Mouse (Mus musculus) liver, adult (tissue): ENCODE data around the gene Ngrn.

Experiments
- GATA4 ChIP-seq: IDR thresholded peaks from 2 replicates; pipeline ENCODE4 v1.6.1; 2014; ENCODE audit warnings: mild to moderate bottlenecking, low read length; ENCODE audit not compliant: insufficient replicate concordance

Gene Ngrn

GRCm38 (mm10) chr7:80246148-80246721 lies 14.8 kb upstream of the Ngrn start, which contains the start of gene Ttll13:
Ttll13 (plus strand) TSS chr7:80246376.
- TF ChIP-seq GATA4 = peak; percentile 32; the same call in 1 of the 2 replicates

GRCm38 (mm10) chr7:80246859-80247258 lies 14.2 kb upstream of the Ngrn start:
- peak; percentile 36; the same call in 1 of the 2 replicates for TF ChIP-seq GATA4

- no peak for TF ChIP-seq GATA4
Measured at GRCm38 (mm10) chr7:80252437-80252836, 8.6 kb upstream of the Ngrn start.

DNA sequence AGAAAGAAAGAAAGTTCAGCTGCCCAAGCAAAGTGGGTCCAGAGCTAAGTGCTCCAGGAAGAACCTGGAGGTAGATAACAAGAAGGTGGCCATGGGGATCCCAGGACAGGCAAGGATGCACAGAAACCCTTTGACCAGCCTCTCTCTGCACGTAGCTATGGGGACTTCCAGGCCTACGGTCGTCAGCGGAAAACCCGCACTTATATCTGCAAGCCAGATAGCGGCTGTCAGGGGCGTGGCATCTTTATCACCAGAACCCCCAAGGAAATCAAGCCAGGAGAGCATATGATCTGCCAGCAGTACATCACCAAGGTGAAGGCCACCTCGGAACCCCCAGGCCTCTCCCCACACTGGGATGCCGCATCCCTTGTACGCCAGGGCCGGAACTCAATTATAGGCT lies 8.1 kb upstream of the Ngrn start:
- no peak for TF ChIP-seq GATA4

GRCm38 (mm10) chr7:80255981-80256380 lies 5.0 kb upstream of the Ngrn start:
- TF ChIP-seq GATA4 = no peak

GRCm38 (mm10) chr7:80257706-80258105 lies 3.3 kb upstream of the Ngrn start:
- no peak for TF ChIP-seq GATA4

DNA sequence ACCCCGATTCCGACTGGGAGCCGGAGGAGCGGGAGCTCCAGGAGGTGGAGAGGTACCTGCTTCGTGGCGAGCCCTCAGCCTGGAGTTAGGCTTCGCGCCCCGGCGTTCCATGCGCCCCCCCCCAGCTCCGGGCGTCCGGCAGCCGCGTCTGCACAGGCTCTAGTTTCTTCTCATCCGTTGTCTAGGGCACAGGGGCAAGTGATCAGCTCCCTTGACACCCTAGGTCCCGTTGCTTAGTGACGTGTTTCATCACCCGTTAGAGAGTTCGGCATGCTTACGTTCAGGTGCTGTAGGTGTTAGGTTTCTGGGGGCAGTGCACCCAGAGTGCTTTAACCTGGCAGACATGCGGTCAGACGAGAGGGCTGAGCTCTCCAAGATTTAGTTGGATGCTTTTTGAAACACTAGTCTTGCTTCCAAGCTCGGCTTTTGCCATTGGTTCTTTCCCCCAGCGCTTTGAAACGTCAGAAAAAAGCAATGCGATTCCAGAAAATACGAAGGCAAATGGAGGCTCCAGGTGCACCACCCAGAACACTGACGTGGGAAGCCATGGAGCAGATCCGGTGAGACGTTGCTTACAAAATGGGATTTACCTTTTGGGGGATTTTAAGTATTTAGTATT lies 466 bp downstream of the Ngrn start:
- TF ChIP-seq GATA4 = no peak

- TF ChIP-seq GATA4 = no peak
Measured at GRCm38 (mm10) chr7:80264606-80265005, 3.6 kb downstream of the Ngrn start.

DNA sequence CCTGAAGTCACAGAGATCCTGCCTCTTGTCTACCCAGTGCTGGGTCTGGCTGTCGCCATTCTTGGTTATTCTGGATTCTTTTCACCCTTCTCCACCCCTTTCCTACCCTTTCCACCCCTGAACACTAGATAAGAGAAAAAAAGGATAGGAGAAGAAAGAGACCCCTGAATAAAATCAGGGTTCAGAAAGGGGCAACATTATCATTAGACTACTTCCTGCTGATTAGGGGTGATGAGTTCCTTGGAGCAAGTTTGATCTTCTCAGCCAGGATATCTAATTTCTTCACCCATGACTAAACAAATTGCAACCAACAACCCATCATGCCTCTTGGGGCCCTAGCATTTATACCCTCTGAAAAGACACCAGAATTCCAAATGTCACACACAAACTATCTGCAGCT lies 6.7 kb downstream of the Ngrn start:
- no peak for TF ChIP-seq GATA4

DNA sequence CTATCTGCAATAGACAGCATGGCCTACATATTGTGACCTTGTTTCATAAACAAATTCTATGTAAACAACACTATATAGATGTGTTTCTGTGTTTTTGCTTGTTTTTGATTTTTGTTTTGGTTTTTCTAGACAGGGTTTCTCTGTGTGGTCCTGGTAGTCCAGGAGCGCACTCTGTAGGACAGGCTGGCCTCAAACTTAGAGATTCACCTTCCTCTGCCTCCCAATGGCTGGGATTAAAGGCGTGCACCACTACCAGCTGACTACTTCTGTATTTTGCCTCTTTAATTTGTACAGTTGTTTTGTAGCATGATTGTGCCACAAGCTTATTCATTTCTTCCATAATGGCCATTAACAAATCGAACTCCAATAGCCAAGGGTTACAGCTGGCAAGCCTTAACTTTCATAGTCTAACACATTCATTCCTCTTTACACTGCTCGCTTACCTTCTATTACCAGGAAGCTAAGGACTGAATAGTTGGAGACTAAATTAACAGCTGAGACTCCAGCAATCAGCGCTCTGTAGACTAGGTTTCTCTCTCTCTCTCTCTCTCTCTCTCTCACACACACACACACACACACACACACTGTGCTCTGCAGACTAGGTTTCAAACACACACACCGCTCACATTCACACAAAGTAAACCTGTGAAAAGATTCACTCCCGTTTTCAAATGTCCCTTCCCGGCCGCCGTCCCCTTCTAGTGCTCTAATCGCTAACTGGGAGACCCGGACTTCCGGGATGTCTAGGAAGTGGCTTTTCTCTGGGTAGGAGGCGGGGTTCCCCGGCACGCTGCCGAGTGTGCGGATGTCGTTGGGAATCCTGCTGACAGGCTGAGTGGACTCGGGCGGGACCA lies 8.1 kb downstream of the Ngrn start, which contains the start of gene Vps33b:
Gene Vps33b, plus strand, starts transcription at position 753 of the 854 bp plus-strand sequence.
- peak; percentile 91 for TF ChIP-seq GATA4

GRCm38 (mm10) chr7:80269751-80270255 lies 8.8 kb downstream of the Ngrn start:
- no peak for TF ChIP-seq GATA4

DNA sequence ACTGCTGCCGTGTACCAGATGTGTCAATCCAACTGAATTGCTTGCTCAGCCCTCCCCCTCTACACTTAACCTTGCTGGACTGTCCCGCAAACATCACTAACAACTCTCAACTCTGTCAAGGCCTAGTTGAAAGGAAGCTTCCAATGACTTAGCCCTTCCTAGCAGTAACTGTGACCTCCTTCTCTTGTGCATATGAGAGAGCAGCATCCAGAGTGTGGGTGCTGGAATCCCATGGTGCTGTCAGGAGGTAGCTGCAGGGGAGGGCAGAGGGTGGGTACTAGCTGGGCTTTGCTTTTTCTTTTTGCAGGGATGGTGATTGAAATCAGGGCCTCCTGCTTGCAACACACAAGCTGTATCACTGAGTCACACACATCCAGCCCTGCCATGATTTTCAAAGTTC lies 12.4 kb downstream of the Ngrn start:
- no peak for TF ChIP-seq GATA4

DNA sequence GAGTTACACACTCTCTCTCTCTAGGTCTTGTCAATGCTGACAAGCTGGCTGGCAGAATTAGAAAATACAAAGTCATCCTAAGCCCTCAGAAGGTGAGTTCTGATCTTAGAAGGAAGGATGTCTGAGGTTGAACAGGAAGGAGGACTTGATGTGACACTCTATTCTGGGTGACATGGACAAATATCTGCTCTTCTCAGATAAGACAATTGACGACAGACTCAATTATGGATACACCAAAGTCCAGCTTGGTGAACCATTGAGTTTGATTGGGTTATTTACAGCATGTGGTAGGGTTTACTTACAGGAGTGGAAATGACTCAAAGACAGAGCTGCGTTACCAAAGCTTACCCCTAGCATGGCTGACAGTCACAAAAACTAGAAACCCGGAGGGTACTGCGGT lies 15.4 kb downstream of the Ngrn start:
- no peak for TF ChIP-seq GATA4

GRCm38 (mm10) chr7:80280032-80280431 lies 19.0 kb downstream of the Ngrn start:
- TF ChIP-seq GATA4 = no peak

GRCm38 (mm10) chr7:80280998-80281397 lies 20.0 kb downstream of the Ngrn start:
- no peak for TF ChIP-seq GATA4

GRCm38 (mm10) chr7:80281646-80282045 lies 20.6 kb downstream of the Ngrn start:
- TF ChIP-seq GATA4 = no peak
